Mouse (Mus musculus) heart, postnatal 36 days (tissue): ENCODE measurements around the gene Chit1. TPM values are rescaled to one million over a fixed set of nuclear protein-coding genes. Genes with fewer than 3 reads are reported as not detected.

Experiments used
- DNase-seq, 2 experiments: peaks; one replicate each; pipeline ENCODE4 v3.0.0; 2021 to 2022
- intact Hi-C: fragments of 180-260 bp; cut with DNase I; formaldehyde crosslinking; loops from one replicate; pipeline ENCODE4 v1.15.1; 2025
- total RNA-seq, 2 experiments: library from RNA; stranded (reverse); gene quantifications; 2 replicates each; pipeline ENCODE4 v1.2.3; 2021

Gene Chit1
- total RNA-seq, 2 experiments from 2014 or later, result not detected

GRCm38 (mm10) chr1:134097080-134097855, 13.8 kb upstream of the Chit1 start:
- no peak for DNase-seq
- intact Hi-C loops, result no loop called here

- DNase-seq, result peak; percentile 80 to 82
- intact Hi-C loops, result no loop called here
Measured at GRCm38 (mm10) chr1:134097956-134098725, 12.9 kb upstream of the Chit1 start.

GRCm38 (mm10) chr1:134098726-134099515, 12.1 kb upstream of the Chit1 start:
- peak; percentile 87 to 89 for DNase-seq
- intact Hi-C loops, result loop anchor here (1.0 kb wide), 1 partner anchor 20 kb away; the partner anchor contains the start of gene Btg2

GRCm38 (mm10) chr1:134099516-134100235, 11.4 kb upstream of the Chit1 start:
- peak in 1 of 2 experiments; percentile 53 for DNase-seq
- intact Hi-C loops, result loop anchor here (1.0 kb wide), 1 partner anchor 20 kb away; the partner anchor contains the start of gene Btg2

GRCm38 (mm10) chr1:134100401-134100800, 10.6 kb upstream of the Chit1 start:
- DNase-seq, result no peak
- intact Hi-C loops, result no loop called here

GRCm38 (mm10) chr1:134100928-134101327, 10.1 kb upstream of the Chit1 start:
- DNase-seq, result peak in 1 of 2 experiments; percentile 2
- intact Hi-C loops, result no loop called here

- DNase-seq, result no peak
- intact Hi-C loops, result no loop called here
Measured at GRCm38 (mm10) chr1:134101593-134101992, 9.4 kb upstream of the Chit1 start.

- DNase-seq, result peak in 1 of 2 experiments; percentile 34
- intact Hi-C loops, result loop anchor here (1.0 kb wide), 1 partner anchor 44 kb away; no protein-coding TSS in a partner anchor
Measured at GRCm38 (mm10) chr1:134103861-134104260, 7.2 kb upstream of the Chit1 start.

GRCm38 (mm10) chr1:134105043-134105763, 5.8 kb upstream of the Chit1 start:
- peak in 1 of 2 experiments; percentile 1 for DNase-seq
- intact Hi-C loops, result loop anchor here (5.0 kb wide), 1 partner anchor 368 kb away; no protein-coding TSS in a partner anchor

GRCm38 (mm10) chr1:134105764-134106430, 5.1 kb upstream of the Chit1 start:
- peak in 1 of 2 experiments; percentile 3 for DNase-seq
- intact Hi-C loops, result loop anchor here (1.0 to 5.0 kb wide), 4 partner anchors 29 to 369 kb away; no protein-coding TSS in a partner anchor

- intact Hi-C loops, result loop anchor here (1.0 to 5.0 kb wide), 5 partner anchors 30 to 369 kb away; no protein-coding TSS in a partner anchor
- peak; percentile 71 to 77 for DNase-seq
Measured at GRCm38 (mm10) chr1:134106719-134107118, 4.3 kb upstream of the Chit1 start.

- intact Hi-C loops, result loop anchor here (1.0 to 5.0 kb wide), 4 partner anchors 31 to 370 kb away; no protein-coding TSS in a partner anchor
- no peak for DNase-seq
Measured at GRCm38 (mm10) chr1:134107777-134108176, 3.3 kb upstream of the Chit1 start.

GRCm38 (mm10) chr1:134110015-134110414, 1.0 kb upstream of the Chit1 start:
- no peak for DNase-seq
- intact Hi-C loops, result no loop called here

- intact Hi-C loops, result no loop called here
Measured at GRCm38 (mm10) chr1:134110449-134110848, 593 bp upstream of the Chit1 start.

GRCm38 (mm10) chr1:134113560-134113959, 2.5 kb downstream of the Chit1 start:
- intact Hi-C loops, result no loop called here
- DNase-seq, result no peak

More at GRCm38 (mm10) chr1:134110449-134110848, 593 bp upstream of the Chit1 start:
- DNase-seq, result no peak

GRCm38 (mm10) chr1:134114018-134114417, 3.0 kb downstream of the Chit1 start:
- intact Hi-C loops, result no loop called here

GRCm38 (mm10) chr1:134114730-134115129, 3.7 kb downstream of the Chit1 start:
- intact Hi-C loops, result no loop called here
- no peak for DNase-seq

More at GRCm38 (mm10) chr1:134114018-134114417, 3.0 kb downstream of the Chit1 start:
- DNase-seq, result no peak

GRCm38 (mm10) chr1:134115424-134115823, 4.4 kb downstream of the Chit1 start:
- DNase-seq, result no peak
- intact Hi-C loops, result no loop called here
